10 mouse cellular contexts compared by ENCODE assay signal in genomic region chr2:131902867-131903266, GRCm38 (mm10). TPM values are rescaled to one million over a fixed set of nuclear protein-coding genes. Genes with fewer than 3 reads are reported as not detected.
DNase-seq lines count a peak whose midpoint lies in the region; ATAC-seq and TF ChIP-seq lines count a peak whose summit lies in the region.
"Had no signal": no experiment of that assay in that cellular context is flagged by ENCODE, and none has a peak within 500 bp of the region (broad histone marks: within the 10 kb centered on the region; RNA-seq: fewer than 3 reads in every experiment).

No protein-coding gene starts in this region.

- no peak for TF ChIP-seq POLR2A in kidney, adult 2 months (IDR thresholded peaks at IDR 0.05; ENCODE audit: low read depth, low read length)

- H3K9me3 ChIP-seq in heart, embryonic 12.5 days (replicated peaks) = no peaks in the 10 kb centered on the region
- H3K9me3 ChIP-seq in hindbrain, embryonic 10.5 days = no peaks in the 10 kb centered on the region
- H3K9me3 ChIP-seq: hindbrain, embryonic 15.5 days had no signal

- H3K4me3 ChIP-seq in kidney, adult 2 months (ENCODE audit: insufficient read depth, low read depth, low read length) = no peak overlapping the region
- no peak overlapping the region for H3K4me3 ChIP-seq in heart, embryonic 12.5 days
- no peak overlapping the region for H3K4me3 ChIP-seq in hindbrain, embryonic 10.5 days
- H3K4me3 ChIP-seq: hindbrain, embryonic 15.5 days had no signal

- H3K4me1 ChIP-seq in kidney, adult 2 months (ENCODE audit: control insufficient read depth, insufficient read depth, low read length) = no peaks in the 10 kb centered on the region; the same call in 1 of the 2 replicates
- peaks cover 28% of the 10 kb centered on the region for H3K4me1 ChIP-seq in heart, embryonic 12.5 days (replicated peaks)
- H3K4me1 ChIP-seq in hindbrain, embryonic 10.5 days (replicated peaks) = no peaks in the 10 kb centered on the region
- H3K4me1 ChIP-seq: hindbrain, embryonic 15.5 days had no signal

- peak overlapping the region; percentile 4; the same call in 1 of the 2 replicates for H3K9ac ChIP-seq in heart, embryonic 12.5 days
- H3K9ac ChIP-seq: hindbrain, embryonic 15.5 days had no signal

- H3K27me3 ChIP-seq in kidney, adult 2 months (replicated peaks; ENCODE audit: control insufficient read depth, insufficient read depth, low read length) = no peaks in the 10 kb centered on the region
- no peaks in the 10 kb centered on the region for H3K27me3 ChIP-seq in heart, embryonic 12.5 days (replicated peaks)
- H3K27me3 ChIP-seq in hindbrain, embryonic 10.5 days (ENCODE audit: insufficient read depth, poor library complexity, severe bottlenecking) = no peaks in the 10 kb centered on the region
- H3K27me3 ChIP-seq: hindbrain, embryonic 15.5 days had no signal

- H3K27ac ChIP-seq in kidney, adult 2 months (ENCODE audit: insufficient read depth, low read depth, low read length) = no peak overlapping the region
- H3K27ac ChIP-seq in heart, embryonic 12.5 days (ENCODE audit: poor library complexity, severe bottlenecking) = peak overlapping the region; percentile 93
- no peak overlapping the region for H3K27ac ChIP-seq in hindbrain, embryonic 10.5 days
- H3K27ac ChIP-seq: hindbrain, embryonic 15.5 days had no signal

- DNase-seq in kidney, postnatal 4 days = peak; percentile 10 to 27
- no peak for DNase-seq in kidney, adult 2 months
- DNase-seq in ZHBTc4 (ENCODE audit: low read depth, low spot score) = peak; percentile 47
- DNase-seq in lung, postnatal 14 days = peak; percentile 39
- no peak for DNase-seq in layer of hippocampus, adult 18-20 months (ENCODE audit: low spot score in 2 of 2)
- no peak for DNase-seq in right cerebral cortex, postnatal 25 days
- no peak for DNase-seq in hindbrain, embryonic 10.5 days (ENCODE audit: low spot score)

- no peak for TF ChIP-seq CTCF in kidney, adult 2 months (conservative IDR thresholded peaks at IDR 0.05; ENCODE audit: insufficient read depth, insufficient read length, low read depth, low read length)

- peak; percentile 86 for ATAC-seq in heart, embryonic 12.5 days (ENCODE audit: insufficient number of reproducible peaks, low FRiP score)

- H3K4me2 ChIP-seq in heart, embryonic 12.5 days = peak overlapping the region; percentile 32
- H3K4me2 ChIP-seq: hindbrain, embryonic 15.5 days had no signal

- no peaks in the 10 kb centered on the region for H3K36me3 ChIP-seq in kidney, adult 2 months (ENCODE audit: control insufficient read depth, insufficient read depth, low read length)
- no peaks in the 10 kb centered on the region for H3K36me3 ChIP-seq in heart, embryonic 12.5 days
- no peaks in the 10 kb centered on the region for H3K36me3 ChIP-seq in hindbrain, embryonic 10.5 days
- H3K36me3 ChIP-seq: hindbrain, embryonic 15.5 days had no signal

- WGBS in kidney, adult 2 months = 46% methylated on average over 8 of the region's 8 CpGs
- 11% methylated on average over 8 of the region's 8 CpGs for WGBS in heart, embryonic 12.5 days
- 58% methylated on average over 8 of the region's 8 CpGs for WGBS in hindbrain, embryonic 10.5 days

RNA-seq across cellular contexts. Expression of gene Prnp, which starts 6.9 kb away (rescaled TPM):
- polyA plus RNA-seq in kidney, adult 2 months (2012; rRNA removed) = 144 and 146 TPM in 2 replicates
- 83.6 and 89.1 TPM in 2 replicates for polyA plus RNA-seq in heart, embryonic 12.5 days (2016; fragmentation: Nextera tagmentation; extraction: Ambion mirVana)
- total RNA-seq in layer of hippocampus, adult 18-20 months (2021) = 1,000 to 10,000 TPM; 1,102 to 1,107 TPM
- polyA plus RNA-seq in hindbrain, embryonic 10.5 days (2016; fragmentation: Nextera tagmentation; extraction: Ambion mirVana) = 21.0 and 43.7 TPM in 2 replicates

RNA-seq across cellular contexts. Expression of gene Prn, which starts 6.9 kb away (rescaled TPM):
- not detected in 2 replicates for polyA plus RNA-seq in kidney, adult 2 months (2012; rRNA removed)
- 0.24 TPM in 1 of 2 replicates, not detected in the other for polyA plus RNA-seq in heart, embryonic 12.5 days (2016; fragmentation: Nextera tagmentation; extraction: Ambion mirVana)
- not detected for total RNA-seq in layer of hippocampus, adult 18-20 months (2021)
- not detected in 2 replicates for polyA plus RNA-seq in hindbrain, embryonic 10.5 days (2016; fragmentation: Nextera tagmentation; extraction: Ambion mirVana)
- polyA plus RNA-seq: hindbrain, embryonic 15.5 days; neural tube, embryonic 14.5 days had no signal

RNA-seq across cellular contexts. Expression of gene Erv3, which starts 43.3 kb away (rescaled TPM):
- not detected in 2 replicates for polyA plus RNA-seq in kidney, adult 2 months (2012; rRNA removed)
- polyA plus RNA-seq in heart, embryonic 12.5 days (2016; fragmentation: Nextera tagmentation; extraction: Ambion mirVana) = not detected in 2 replicates
- under 1 TPM; 0.18 to 0.20 TPM for total RNA-seq in layer of hippocampus, adult 18-20 months (2021)
- polyA plus RNA-seq in hindbrain, embryonic 10.5 days (2016; fragmentation: Nextera tagmentation; extraction: Ambion mirVana) = 0.05 TPM in 1 of 2 replicates, not detected in the other
- polyA plus RNA-seq: hindbrain, embryonic 15.5 days; neural tube, embryonic 14.5 days had no signal

RNA-seq across cellular contexts. Expression of gene Prnd, which starts 47.8 kb away (rescaled TPM):
- polyA plus RNA-seq in kidney, adult 2 months (2012; rRNA removed) = 0.92 and 1.0 TPM in 2 replicates
- polyA plus RNA-seq in heart, embryonic 12.5 days (2016; fragmentation: Nextera tagmentation; extraction: Ambion mirVana) = 5.4 and 6.2 TPM in 2 replicates
- total RNA-seq in layer of hippocampus, adult 18-20 months (2021) = not detected
- polyA plus RNA-seq in hindbrain, embryonic 10.5 days (2016; fragmentation: Nextera tagmentation; extraction: Ambion mirVana) = 4.1 and 5.5 TPM in 2 replicates

Comparison
In these comparisons a context has a peak if more than half of its experiments do, and no peak if none do; other contexts are left out.
1. DNase-seq: peak in kidney, postnatal 4 days (2 of 2), ZHBTc4 (single experiment) and lung, postnatal 14 days (single experiment); none in kidney, adult 2 months (single experiment), layer of hippocampus, adult 18-20 months (0 of 2), right cerebral cortex, postnatal 25 days (single experiment) and hindbrain, embryonic 10.5 days (single experiment).